In the genomic region with DNA sequence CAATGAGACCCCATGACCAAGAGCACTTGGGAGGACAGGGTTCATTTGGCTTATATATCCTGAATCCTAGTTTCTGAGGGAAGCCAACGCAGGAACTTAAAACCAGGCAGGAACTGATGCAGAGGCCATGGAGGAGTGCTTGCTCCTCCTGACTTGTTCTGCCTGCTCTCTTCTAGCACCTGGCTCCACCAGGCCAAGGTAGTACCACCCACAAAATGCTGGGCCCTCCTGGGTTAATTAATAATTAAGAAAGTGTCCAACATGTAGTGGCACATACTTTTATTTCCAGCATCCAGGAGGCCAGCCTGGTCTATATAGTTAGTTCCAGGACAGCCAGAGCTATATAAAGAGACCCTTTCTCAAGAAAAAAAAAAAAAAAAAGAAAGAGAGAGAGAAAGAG, we compare ENCODE assay signal across 21 mouse cellular contexts. TPM values are rescaled to one million over a fixed set of nuclear protein-coding genes. Genes with fewer than 3 reads are reported as not detected.
A peak's percentile ranks its signal among the peaks of the same experiment; 100 is the strongest.
DNase-seq lines count a peak whose midpoint lies in the region; ATAC-seq lines count a peak whose summit lies in the region.
"Had no signal": no experiment of that assay in that cellular context is flagged by ENCODE, and none has a peak within 500 bp of the region (broad histone marks: within the 10 kb centered on the region; RNA-seq: fewer than 3 reads in every experiment).

No protein-coding gene starts in this region.

- no peak overlapping the region for H3K4me2 ChIP-seq in kidney, embryonic 14.5 days (replicated peaks; ENCODE audit: low read depth, low read length)
- H3K4me2 ChIP-seq in kidney, embryonic 16.5 days (replicated peaks; ENCODE audit: low read depth, low read length): no peak overlapping the region
- H3K4me2 ChIP-seq: embryonic facial prominence, embryonic 13.5 days; embryonic facial prominence, embryonic 15.5 days; forebrain, embryonic 12.5 days had no signal

- peaks cover 65% of the 10 kb centered on the region for H3K36me3 ChIP-seq in kidney, embryonic 14.5 days (ENCODE audit: control insufficient read depth, insufficient read depth, low read length)
- peaks cover 42% of the 10 kb centered on the region for H3K36me3 ChIP-seq in kidney, embryonic 16.5 days (ENCODE audit: insufficient read depth, low read length)

- no peak overlapping the region for H3K9ac ChIP-seq in kidney, embryonic 14.5 days (ENCODE audit: low read depth, low read length)
- H3K9ac ChIP-seq in kidney, embryonic 16.5 days (replicated peaks; ENCODE audit: low read length): no peak overlapping the region
- H3K9ac ChIP-seq: embryonic facial prominence, embryonic 13.5 days; embryonic facial prominence, embryonic 15.5 days; forebrain, embryonic 12.5 days had no signal

- H3K27me3 ChIP-seq in kidney, embryonic 14.5 days (ENCODE audit: control insufficient read depth, insufficient read depth, low read length): no peaks in the 10 kb centered on the region
- no peaks in the 10 kb centered on the region for H3K27me3 ChIP-seq in kidney, embryonic 16.5 days (ENCODE audit: insufficient read depth, low read length)
- H3K27me3 ChIP-seq: embryonic facial prominence, embryonic 13.5 days; embryonic facial prominence, embryonic 15.5 days; forebrain, embryonic 12.5 days had no signal

- no peak overlapping the region for H3K27ac ChIP-seq in kidney, embryonic 14.5 days (ENCODE audit: low read depth, low read length)
- peak overlapping the region; percentile 12; the same call in 1 of the 2 replicates for H3K27ac ChIP-seq in kidney, embryonic 16.5 days (ENCODE audit: low read length)
- H3K27ac ChIP-seq: embryonic facial prominence, embryonic 13.5 days; embryonic facial prominence, embryonic 15.5 days; forebrain, embryonic 10.5 days; forebrain, embryonic 12.5 days had no signal

- peaks cover 22% of the 10 kb centered on the region; the same call in 1 of the 2 replicates for H3K4me1 ChIP-seq in kidney, embryonic 14.5 days (ENCODE audit: control insufficient read depth, insufficient read depth, low read length)
- H3K4me1 ChIP-seq in kidney, embryonic 16.5 days (ENCODE audit: insufficient read depth, low read length): peaks cover 55% of the 10 kb centered on the region

- no peak for ATAC-seq in kidney, embryonic 14.5 days (ENCODE audit: low FRiP score, low TSS enrichment)
- ATAC-seq in kidney, embryonic 16.5 days (ENCODE audit: low FRiP score, low TSS enrichment): no peak
- ATAC-seq: forebrain, embryonic 14.5 days; forebrain, embryonic 16.5 days had no signal

- DNase-seq in kidney, adult 9 months: peak; percentile 53
- no peak for DNase-seq in kidney, adult 18-20 months
- DNase-seq: adrenal gland, adult 2 months; adrenal gland, postnatal 10 days; adrenal gland, postnatal 25 days; cerebellum, adult 11 months; cerebellum, adult 18-20 months; cerebellum, adult 8-10 months; cerebellum, adult 9-11 months; cerebellum, postnatal 14 days; cerebellum, postnatal 36 days; embryo, embryonic 11 days had no signal

- 88% methylated on average over 1 of the region's 1 CpGs for WGBS in kidney, embryonic 14.5 days
- WGBS in kidney, embryonic 16.5 days: 81% methylated on average over 1 of the region's 1 CpGs

- H3K4me3 ChIP-seq in kidney, embryonic 14.5 days (ENCODE audit: low read length): no peak overlapping the region
- H3K4me3 ChIP-seq in kidney, embryonic 16.5 days (ENCODE audit: low read length): no peak overlapping the region
- H3K4me3 ChIP-seq: embryonic facial prominence, embryonic 13.5 days; embryonic facial prominence, embryonic 15.5 days; erythroblast, embryonic 14.5 days; forebrain, embryonic 10.5 days; forebrain, embryonic 12.5 days had no signal

- no peaks in the 10 kb centered on the region for H3K9me3 ChIP-seq in kidney, embryonic 14.5 days (ENCODE audit: control insufficient read depth, low read length)
- no peaks in the 10 kb centered on the region for H3K9me3 ChIP-seq in kidney, embryonic 16.5 days (ENCODE audit: low read length)
- H3K9me3 ChIP-seq: embryonic facial prominence, embryonic 13.5 days; embryonic facial prominence, embryonic 15.5 days; forebrain, embryonic 10.5 days; forebrain, embryonic 12.5 days had no signal

RNA-seq across cellular contexts. Expression of a gene that starts 7.3 kb away (rescaled TPM):
- polyA plus RNA-seq in kidney, embryonic 14.5 days (2014; fragmentation: Nextera tagmentation; extraction: Ambion mirVana): 28.1 and 48.8 TPM in 2 replicates
- 50.7 and 54.0 TPM in 2 replicates for polyA plus RNA-seq in kidney, embryonic 16.5 days (2015; fragmentation: Nextera tagmentation; extraction: Ambion mirVana)

RNA-seq across cellular contexts. Expression of a gene that starts 8.5 kb away (rescaled TPM):
- 78.5 and 134 TPM in 2 replicates for polyA plus RNA-seq in kidney, embryonic 14.5 days (2014; fragmentation: Nextera tagmentation; extraction: Ambion mirVana)
- polyA plus RNA-seq in kidney, embryonic 16.5 days (2015; fragmentation: Nextera tagmentation; extraction: Ambion mirVana): 143 and 144 TPM in 2 replicates

RNA-seq across cellular contexts. Expression of a gene that starts 53.9 kb away (rescaled TPM):
- polyA plus RNA-seq in kidney, embryonic 14.5 days (2014; fragmentation: Nextera tagmentation; extraction: Ambion mirVana): 2.7 and 3.5 TPM in 2 replicates
- polyA plus RNA-seq in kidney, embryonic 16.5 days (2015; fragmentation: Nextera tagmentation; extraction: Ambion mirVana): 2.5 and 2.6 TPM in 2 replicates
- polyA plus RNA-seq: erythroblast, embryonic 14.5 days had no signal
